In genomic region chr12:102695369-102696239, GRCm38 (mm10) we compare ENCODE assay signal across 9 mouse cellular contexts. TPM values are rescaled to one million over a fixed set of nuclear protein-coding genes. Genes with fewer than 3 reads are reported as not detected.
DNase-seq lines count a peak whose midpoint lies in the region; ATAC-seq and TF ChIP-seq lines count a peak whose summit lies in the region.
"Had no signal": no experiment of that assay in that cellular context is flagged by ENCODE, and none has a peak within 500 bp of the region (broad histone marks: within the 10 kb centered on the region; RNA-seq: fewer than 3 reads in every experiment).

No protein-coding gene starts in this region.

- WGBS in spleen, adult 2 months: 38% methylated on average over 18 of the region's 18 CpGs
- 71% methylated on average over 18 of the region's 18 CpGs for WGBS in heart, embryonic 12.5 days

- H3K4me2 ChIP-seq in heart, embryonic 12.5 days: no peak overlapping the region
- H3K4me2 ChIP-seq: limb, embryonic 15.5 days had no signal

- H3K9me3 ChIP-seq in heart, embryonic 12.5 days (replicated peaks): no peaks in the 10 kb centered on the region
- H3K9me3 ChIP-seq: limb, embryonic 15.5 days had no signal

- ATAC-seq in heart, embryonic 12.5 days (ENCODE audit: insufficient number of reproducible peaks, low FRiP score): no peak

- TF ChIP-seq CTCF in spleen, adult 2 months (IDR thresholded peaks at IDR 0.05; ENCODE audit: extremely low read depth, insufficient read depth, insufficient read length, insufficient replicate concordance): no peak

- DNase-seq in spleen, adult 2 months (ENCODE audit: low read depth in 1 of 2, low spot score in 2 of 2): no peak
- no peak for DNase-seq in spleen, postnatal 4 days (ENCODE audit: low spot score in 2 of 2)
- peak; percentile 50 to 69 for DNase-seq in frontal cortex, postnatal 25 days (ENCODE audit: low spot score in 2 of 2)
- DNase-seq in left cerebral cortex, postnatal 25 days (ENCODE audit: low spot score in 2 of 2): peak; percentile 79 to 96
- DNase-seq in thymus, postnatal 36 days: peak; percentile 63 to 75
- DNase-seq in kidney, adult 18-20 months: no peak
- no peak for DNase-seq in urinary bladder, adult 18-20 months (ENCODE audit: low spot score in 2 of 2)

- intact Hi-C loops in left cerebral cortex, postnatal 25 days (cut with DNase I): loop anchor here (2.0 kb wide), 1 partner anchor 43 kb away; no protein-coding TSS in a partner anchor

- peak overlapping the region; percentile 32; the same call in 1 of the 2 replicates for H3K4me3 ChIP-seq in spleen, adult 2 months (ENCODE audit: extremely low read depth, insufficient read depth, insufficient read length)
- no peak overlapping the region for H3K4me3 ChIP-seq in heart, embryonic 12.5 days
- H3K4me3 ChIP-seq: limb, embryonic 15.5 days had no signal

- H3K27ac ChIP-seq in spleen, adult 2 months (ENCODE audit: insufficient read depth, low read length): peak overlapping the region; percentile 64
- H3K27ac ChIP-seq in heart, embryonic 12.5 days (ENCODE audit: poor library complexity, severe bottlenecking): no peak overlapping the region
- H3K27ac ChIP-seq: limb, embryonic 15.5 days had no signal

- peaks cover 51% of the 10 kb centered on the region; the same call in 1 of the 2 replicates for H3K4me1 ChIP-seq in spleen, adult 2 months (ENCODE audit: control insufficient read depth, insufficient read depth, insufficient read length)
- peaks cover 17% of the 10 kb centered on the region for H3K4me1 ChIP-seq in heart, embryonic 12.5 days (replicated peaks)

- TF ChIP-seq POLR2A in spleen, adult 2 months (IDR thresholded peaks at IDR 0.05; ENCODE audit: low read depth, low read length): no peak

- no peak overlapping the region for H3K9ac ChIP-seq in heart, embryonic 12.5 days
- H3K9ac ChIP-seq: limb, embryonic 15.5 days had no signal

- H3K27me3 ChIP-seq in spleen, adult 2 months (ENCODE audit: control insufficient read depth, insufficient read depth, low read length): no peaks in the 10 kb centered on the region
- no peaks in the 10 kb centered on the region for H3K27me3 ChIP-seq in heart, embryonic 12.5 days (replicated peaks)
- H3K27me3 ChIP-seq: limb, embryonic 15.5 days had no signal

- no peaks in the 10 kb centered on the region for H3K36me3 ChIP-seq in spleen, adult 2 months (ENCODE audit: control insufficient read depth, insufficient read depth, low read length)
- H3K36me3 ChIP-seq in heart, embryonic 12.5 days: no peaks in the 10 kb centered on the region
- H3K36me3 ChIP-seq: limb, embryonic 15.5 days had no signal

RNA-seq across cellular contexts. Expression of gene Itpk1, which starts 9.1 kb away (rescaled TPM):
- polyA plus RNA-seq in spleen, adult 2 months (2012; rRNA removed): 21.1 and 22.2 TPM in 2 replicates
- total RNA-seq in left cerebral cortex, postnatal 25 days (2021): 10 to 100 TPM; 63.9 to 70.2 TPM
- polyA plus RNA-seq in heart, embryonic 12.5 days (2016; fragmentation: Nextera tagmentation; extraction: Ambion mirVana): 5.5 and 6.9 TPM in 2 replicates

RNA-seq across cellular contexts. Expression of gene Moap1, which starts 47.9 kb away (rescaled TPM):
- polyA plus RNA-seq in spleen, adult 2 months (2012; rRNA removed): 0.32 and 0.40 TPM in 2 replicates
- 10 to 100 TPM; 31.6 to 39.3 TPM for total RNA-seq in left cerebral cortex, postnatal 25 days (2021)
- polyA plus RNA-seq in heart, embryonic 12.5 days (2016; fragmentation: Nextera tagmentation; extraction: Ambion mirVana): 17.4 and 18.6 TPM in 2 replicates

RNA-seq across cellular contexts. Expression of gene Tmem251, which starts 48.0 kb away (rescaled TPM):
- 1.8 and 2.6 TPM in 2 replicates for polyA plus RNA-seq in spleen, adult 2 months (2012; rRNA removed)
- 1 to 10 TPM; 6.0 to 6.4 TPM for total RNA-seq in left cerebral cortex, postnatal 25 days (2021)
- polyA plus RNA-seq in heart, embryonic 12.5 days (2016; fragmentation: Nextera tagmentation; extraction: Ambion mirVana): 7.1 and 8.2 TPM in 2 replicates

Comparison
In these comparisons a context has a peak if more than half of its experiments do, and no peak if none do; other contexts are left out.
1. DNase-seq: peak in frontal cortex, postnatal 25 days (2 of 2), left cerebral cortex, postnatal 25 days (2 of 2) and thymus, postnatal 36 days (2 of 2); none in spleen, adult 2 months (0 of 2), spleen, postnatal 4 days (0 of 2), kidney, adult 18-20 months (single experiment) and urinary bladder, adult 18-20 months (0 of 2).
2. RNA of gene Moap1, which starts 47.9 kb away (polyA plus RNA-seq): 17.4 to 18.6 TPM in heart, embryonic 12.5 days; 0.32 to 0.40 TPM in spleen, adult 2 months; every median in the first group is over 10 times any median in the second.